Comparison of ENCODE assay signal across 8 mouse cellular contexts in genomic region chr7:97747787-97748497, GRCm38 (mm10). TPM values are rescaled to one million over a fixed set of nuclear protein-coding genes. Genes with fewer than 3 reads are reported as not detected.
A peak's percentile ranks its signal among the peaks of the same experiment; 100 is the strongest.
DNase-seq lines count a peak whose midpoint lies in the region; ATAC-seq lines count a peak whose summit lies in the region.

No protein-coding gene starts in this region.

- no peak overlapping the region for H3K9ac ChIP-seq in hindbrain, embryonic 15.5 days

- peaks cover 5% of the 10 kb centered on the region for H3K4me1 ChIP-seq in hindbrain, embryonic 15.5 days (replicated peaks)

- H3K4me3 ChIP-seq in hindbrain, embryonic 15.5 days, result no peak overlapping the region

- peak; percentile 90 for DNase-seq in NIH3T3 (ENCODE audit: low read depth)
- DNase-seq in cerebellum, postnatal 36 days, result peak; percentile 83
- DNase-seq in frontal cortex, postnatal 36 days (ENCODE audit: low spot score in 2 of 2), result peak; percentile 82 to 85
- peak; percentile 82 to 84 for DNase-seq in layer of hippocampus, postnatal 36 days
- DNase-seq in lung, postnatal 36 days, result peak; percentile 92
- peak; percentile 83 for DNase-seq in retina, postnatal 1 day
- peak; percentile 75 to 79 for DNase-seq in urinary bladder, adult 18-20 months (ENCODE audit: low spot score in 2 of 2)

- WGBS in hindbrain, embryonic 15.5 days, result 25% methylated on average over 28 of the region's 28 CpGs

- no peaks in the 10 kb centered on the region for H3K9me3 ChIP-seq in hindbrain, embryonic 15.5 days

- H3K4me2 ChIP-seq in hindbrain, embryonic 15.5 days, result peak overlapping the region; percentile 35

- no peak overlapping the region for H3K27ac ChIP-seq in hindbrain, embryonic 15.5 days (replicated peaks)

- H3K36me3 ChIP-seq in hindbrain, embryonic 15.5 days, result no peaks in the 10 kb centered on the region

- H3K27me3 ChIP-seq in hindbrain, embryonic 15.5 days, result no peaks in the 10 kb centered on the region

- ATAC-seq in hindbrain, embryonic 15.5 days (ENCODE audit: low FRiP score, low read depth), result peak; percentile 76

RNA-seq across cellular contexts. Expression of gene Aqp11, which starts 9.9 kb away (rescaled TPM):
- 19.4 and 22.1 TPM in 2 replicates for polyA plus RNA-seq in hindbrain, embryonic 15.5 days (2015; fragmentation: Nextera tagmentation; extraction: Ambion mirVana)
- 10 to 100 TPM; 40.1 to 48.2 TPM for total RNA-seq in layer of hippocampus, postnatal 36 days (2021)

RNA-seq across cellular contexts. Expression of gene Pak1, which starts 40.4 kb away (rescaled TPM):
- polyA plus RNA-seq in hindbrain, embryonic 15.5 days (2015; fragmentation: Nextera tagmentation; extraction: Ambion mirVana), result 130 and 141 TPM in 2 replicates
- total RNA-seq in layer of hippocampus, postnatal 36 days (2021), result 100 to 1,000 TPM; 219 to 237 TPM

RNA-seq across cellular contexts. Expression of gene Clns1a, which starts 51.5 kb away (rescaled TPM):
- polyA plus RNA-seq in hindbrain, embryonic 15.5 days (2015; fragmentation: Nextera tagmentation; extraction: Ambion mirVana), result 174 and 175 TPM in 2 replicates
- total RNA-seq in layer of hippocampus, postnatal 36 days (2021), result 10 to 100 TPM; 93.2 to 97.5 TPM
